Mouse (Mus musculus) bone marrow, adult 2 months (tissue): Measurements from ENCODE around the gene Slc39a8.

Source experiments
- CTCF ChIP-seq: fragments of 200-500 bp; IDR thresholded peaks from 2 replicates; pipeline ENCODE4 v1.5.1; 2011; ENCODE audit warnings: low read length, control low read depth; ENCODE audit not compliant: control insufficient read depth, insufficient read depth
- POLR2A ChIP-seq: fragments of 200-500 bp; IDR thresholded peaks from 2 replicates; pipeline ENCODE4 v1.6.1; 2011; ENCODE audit warnings: low read depth, mild to moderate bottlenecking, control low read depth, low read length, borderline replicate concordance; ENCODE audit not compliant: control insufficient read depth

DNA sequence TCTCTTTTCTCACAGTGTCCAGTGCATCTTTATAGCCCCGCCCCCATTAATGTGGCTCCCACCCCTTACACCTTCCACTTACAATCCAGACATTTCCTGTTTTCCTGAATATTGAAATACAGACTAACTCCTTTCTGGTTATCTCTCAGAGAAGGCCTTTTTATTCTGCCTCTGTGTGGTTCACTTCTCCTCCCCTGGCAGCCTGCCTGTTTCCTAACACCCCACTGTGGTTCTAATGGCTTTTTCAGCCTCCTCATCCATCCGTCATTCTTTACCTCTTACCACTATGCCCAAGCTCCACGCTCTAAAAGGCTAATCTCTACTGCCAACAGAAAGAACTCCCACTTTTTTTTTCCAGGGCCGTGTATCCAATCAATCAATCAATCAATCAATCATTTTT lies 44.0 kb downstream of the Slc39a8 start:
- TF ChIP-seq CTCF (no peak), POLR2A (no peak)
